Mouse (Mus musculus): ENCODE results near the gene Plekhh3. TPM values are rescaled to one million over a fixed set of nuclear protein-coding genes. Genes with fewer than 3 reads are reported as not detected.

The Plekhh3 gene
- polyA plus RNA-seq, 2 experiments, result 17.4 to 20.5 TPM

GRCm38 (mm10) chr11:101155728-101156371 lies 15.3 kb downstream of the Plekhh3 start, which contains the start of gene Tubg2:
Gene Tubg2 (plus strand): TSS chr11:101155907.
- peak within 1 kb of the TSS; percentile 72 for H3K4me2 ChIP-seq (replicated peaks; ENCODE audit: low read depth, low read length, severe bottlenecking)
- peak; percentile 81 for ATAC-seq (ENCODE audit: low FRiP score, low read depth)
- peak; percentile 76 for DNase-seq (ENCODE audit: low spot score)
- H3K4me3 ChIP-seq (replicated peaks; ENCODE audit: low read length), result peak within 1 kb of the TSS; percentile 41
- H3K36me3 ChIP-seq (ENCODE audit: control insufficient read depth, insufficient read depth, low read length), result no peaks in the 10 kb centered on the region
- no peaks in the 10 kb centered on the region for H3K27me3 ChIP-seq (ENCODE audit: control insufficient read depth, insufficient read depth, low read length)
- 0 out of 2 replicates have a peak within 1 kb of the TSS, but pooled peaks have one; percentile 48 for H3K27ac ChIP-seq (replicated peaks; ENCODE audit: low read depth, low read length)
- TF ChIP-seq POLR2A (IDR thresholded peaks at IDR 0.05; ENCODE audit: borderline replicate concordance, extremely low read depth, insufficient read depth, insufficient read length), result 0 out of 2 replicates have a peak, but pooled peaks have one; percentile 18
- H3K4me1 ChIP-seq (ENCODE audit: control insufficient read depth, insufficient read depth, low read length), result peaks cover 8% of the 10 kb centered on the region; the same call in 1 of the 2 replicates
- 2% methylated on average over 35 of the region's 36 CpGs for WGBS
- H3K9me3 ChIP-seq (ENCODE audit: control insufficient read depth, low read length), result no peaks in the 10 kb centered on the region
- peak within 1 kb of the TSS; percentile 65 for H3K9ac ChIP-seq (ENCODE audit: low read depth, low read length, severe bottlenecking)

GRCm38 (mm10) chr11:101155151-101155550 lies 16.0 kb downstream of the Plekhh3 start:
- H3K9me3 ChIP-seq (ENCODE audit: control insufficient read depth, low read length), result no peaks in the 10 kb centered on the region
- H3K27ac ChIP-seq (replicated peaks; ENCODE audit: low read depth, low read length), result no peak overlapping the region
- no peaks in the 10 kb centered on the region for H3K36me3 ChIP-seq (ENCODE audit: control insufficient read depth, insufficient read depth, low read length)
- no peak for TF ChIP-seq POLR2A (IDR thresholded peaks at IDR 0.05; ENCODE audit: borderline replicate concordance, extremely low read depth, insufficient read depth, insufficient read length)
- WGBS, result 72% methylated on average over 6 of the region's 6 CpGs
- DNase-seq (ENCODE audit: low spot score), result no peak
- no peak for ATAC-seq (ENCODE audit: low FRiP score, low read depth)
- no peak overlapping the region for H3K4me3 ChIP-seq (replicated peaks; ENCODE audit: low read length)
- peak overlapping the region; percentile 72 for H3K4me2 ChIP-seq (replicated peaks; ENCODE audit: low read depth, low read length, severe bottlenecking)
- peaks cover 8% of the 10 kb centered on the region; the same call in 1 of the 2 replicates for H3K4me1 ChIP-seq (ENCODE audit: control insufficient read depth, insufficient read depth, low read length)
- H3K9ac ChIP-seq (ENCODE audit: low read depth, low read length, severe bottlenecking), result no peak overlapping the region
- no peaks in the 10 kb centered on the region for H3K27me3 ChIP-seq (ENCODE audit: control insufficient read depth, insufficient read depth, low read length)

GRCm38 (mm10) chr11:101154648-101155047 lies 16.5 kb downstream of the Plekhh3 start:
- no peak overlapping the region for H3K4me3 ChIP-seq (replicated peaks; ENCODE audit: low read length)
- DNase-seq (ENCODE audit: low spot score) (no peak), ATAC-seq (ENCODE audit: low FRiP score, low read depth) (no peak)
- H3K36me3 ChIP-seq (ENCODE audit: control insufficient read depth, insufficient read depth, low read length), result no peaks in the 10 kb centered on the region
- no peak overlapping the region for H3K4me2 ChIP-seq (replicated peaks; ENCODE audit: low read depth, low read length, severe bottlenecking)
- H3K27me3 ChIP-seq (ENCODE audit: control insufficient read depth, insufficient read depth, low read length), result no peaks in the 10 kb centered on the region
- no peaks in the 10 kb centered on the region for H3K9me3 ChIP-seq (ENCODE audit: control insufficient read depth, low read length)
- no peak overlapping the region for H3K9ac ChIP-seq (ENCODE audit: low read depth, low read length, severe bottlenecking)
- no peak for TF ChIP-seq POLR2A (IDR thresholded peaks at IDR 0.05; ENCODE audit: borderline replicate concordance, extremely low read depth, insufficient read depth, insufficient read length)
- no peak overlapping the region for H3K27ac ChIP-seq (replicated peaks; ENCODE audit: low read depth, low read length)
- peaks cover 9% of the 10 kb centered on the region; the same call in 1 of the 2 replicates for H3K4me1 ChIP-seq (ENCODE audit: control insufficient read depth, insufficient read depth, low read length)

- no peak overlapping the region for H3K4me3 ChIP-seq (replicated peaks; ENCODE audit: low read length)
Observed at GRCm38 (mm10) chr11:101152825-101153224, 18.3 kb downstream of the Plekhh3 start.

GRCm38 (mm10) chr11:101151063-101151462 lies 20.1 kb downstream of the Plekhh3 start:
- no peak overlapping the region for H3K4me3 ChIP-seq (replicated peaks; ENCODE audit: low read length)
- H3K4me1 ChIP-seq (ENCODE audit: control insufficient read depth, insufficient read depth, low read length), result peaks cover 17% of the 10 kb centered on the region
- TF ChIP-seq POLR2A (IDR thresholded peaks at IDR 0.05; ENCODE audit: borderline replicate concordance, extremely low read depth, insufficient read depth, insufficient read length), result no peak
- WGBS, result 60% methylated on average over 2 of the region's 2 CpGs
- no peak overlapping the region for H3K4me2 ChIP-seq (replicated peaks; ENCODE audit: low read depth, low read length, severe bottlenecking)
- no peaks in the 10 kb centered on the region for H3K9me3 ChIP-seq (ENCODE audit: control insufficient read depth, low read length)
- no peaks in the 10 kb centered on the region for H3K27me3 ChIP-seq (ENCODE audit: control insufficient read depth, insufficient read depth, low read length)
- no peak overlapping the region for H3K9ac ChIP-seq (ENCODE audit: low read depth, low read length, severe bottlenecking)
- ATAC-seq (ENCODE audit: low FRiP score, low read depth), result no peak
- H3K36me3 ChIP-seq (ENCODE audit: control insufficient read depth, insufficient read depth, low read length), result no peaks in the 10 kb centered on the region
- no peak overlapping the region for H3K27ac ChIP-seq (replicated peaks; ENCODE audit: low read depth, low read length)
- DNase-seq (ENCODE audit: low spot score), result no peak

More at GRCm38 (mm10) chr11:101152825-101153224, 18.3 kb downstream of the Plekhh3 start:
- WGBS, result 52% methylated on average over 1 of the region's 1 CpGs
- Histone ChIP-seq H3K4me1 (ENCODE audit: control insufficient read depth, insufficient read depth, low read length) (peaks cover 20% of the 10 kb centered on the region), H3K27ac (replicated peaks; ENCODE audit: low read depth, low read length) (no peak overlapping the region), H3K36me3 (ENCODE audit: control insufficient read depth, insufficient read depth, low read length) (no peaks in the 10 kb centered on the region), H3K27me3 (ENCODE audit: control insufficient read depth, insufficient read depth, low read length) (no peaks in the 10 kb centered on the region), H3K9me3 (ENCODE audit: control insufficient read depth, low read length) (no peaks in the 10 kb centered on the region), H3K4me2 (replicated peaks; ENCODE audit: low read depth, low read length, severe bottlenecking) (no peak overlapping the region), H3K9ac (ENCODE audit: low read depth, low read length, severe bottlenecking) (no peak overlapping the region)
- DNase-seq (ENCODE audit: low spot score), result no peak
- TF ChIP-seq POLR2A (IDR thresholded peaks at IDR 0.05; ENCODE audit: borderline replicate concordance, extremely low read depth, insufficient read depth, insufficient read length), result no peak
- no peak for ATAC-seq (ENCODE audit: low FRiP score, low read depth)

Data from limb, embryonic 14.5 days (tissue).